Comparison of ENCODE assay signal across 8 mouse cellular contexts in the genomic region with DNA sequence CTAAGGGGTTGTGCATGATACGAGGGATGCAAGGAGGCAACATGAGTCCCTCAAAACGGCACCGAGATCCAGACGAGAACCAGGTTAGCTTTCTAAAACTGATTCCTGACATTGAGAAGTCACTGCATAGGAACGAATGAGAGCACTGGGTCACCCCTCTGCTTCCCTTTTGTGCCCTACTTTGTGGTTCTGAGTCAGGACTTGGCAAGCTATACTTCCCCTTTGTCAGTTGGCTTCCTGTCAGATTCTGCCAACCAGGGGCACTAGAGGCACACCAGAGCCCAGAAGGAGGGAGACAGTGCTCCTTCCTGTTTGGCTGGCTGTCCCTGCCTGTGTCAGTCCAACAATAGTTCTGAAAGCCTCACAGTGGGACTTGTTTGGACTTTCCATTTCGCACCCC. TPM values are rescaled to one million over a fixed set of nuclear protein-coding genes. Genes with fewer than 3 reads are reported as not detected.
A peak's percentile ranks its signal among the peaks of the same experiment; 100 is the strongest.
DNase-seq lines count a peak whose midpoint lies in the region; ATAC-seq and TF ChIP-seq lines count a peak whose summit lies in the region.

No protein-coding gene starts in this region.

- H3K36me3 ChIP-seq in myocyte (ENCODE audit: control insufficient read depth, insufficient read depth): no peaks in the 10 kb centered on the region
- no peaks in the 10 kb centered on the region for H3K36me3 ChIP-seq in midbrain, embryonic 13.5 days

- intact Hi-C loops in heart, postnatal 14 days (cut with DNase I): no loop called here

- no peak for ATAC-seq in midbrain, embryonic 13.5 days

- no peaks in the 10 kb centered on the region for H3K4me1 ChIP-seq in midbrain, embryonic 13.5 days (replicated peaks)

- peak; percentile 52 for DNase-seq in layer of hippocampus, adult 11-12 months (ENCODE audit: low spot score)
- DNase-seq in layer of hippocampus, postnatal 25 days (ENCODE audit: extremely low spot score in 1 of 2, low spot score in 1 of 2): no peak
- DNase-seq in adrenal gland, postnatal 14 days: peak; percentile 71
- DNase-seq in heart, postnatal 14 days: peak; percentile 41 to 50
- peak; percentile 13 to 41 for DNase-seq in left cerebral cortex, adult 9 months (ENCODE audit: low spot score in 2 of 2)
- DNase-seq in ovary, postnatal 36 days (ENCODE audit: low spot score): no peak

- H3K4me2 ChIP-seq in myocyte (ENCODE audit: low read depth): peak overlapping the region; percentile 65
- no peak overlapping the region for H3K4me2 ChIP-seq in midbrain, embryonic 13.5 days (replicated peaks)

- peak; percentile 17 for TF ChIP-seq POLR2A in myocyte (IDR thresholded peaks at IDR 0.05; ENCODE audit: insufficient read length, low read depth)

- H3K9ac ChIP-seq in midbrain, embryonic 13.5 days (replicated peaks): no peak overlapping the region

- no peaks in the 10 kb centered on the region for H3K9me3 ChIP-seq in midbrain, embryonic 13.5 days

- no peak overlapping the region for H3ac ChIP-seq in myocyte (ENCODE audit: control insufficient read depth, insufficient read length)

- H3K27ac ChIP-seq in midbrain, embryonic 13.5 days: no peak overlapping the region

- H3K27me3 ChIP-seq in myocyte (ENCODE audit: control insufficient read depth, insufficient read depth, insufficient read length): no peaks in the 10 kb centered on the region
- no peaks in the 10 kb centered on the region for H3K27me3 ChIP-seq in midbrain, embryonic 13.5 days

- H3K4me3 ChIP-seq in myocyte: no peak overlapping the region
- no peak overlapping the region for H3K4me3 ChIP-seq in midbrain, embryonic 13.5 days (replicated peaks)

- WGBS in midbrain, embryonic 13.5 days: 86% methylated on average over 6 of the region's 6 CpGs

- H3K79me2 ChIP-seq in myocyte (ENCODE audit: control insufficient read depth, insufficient read depth): no peaks in the 10 kb centered on the region

TF ChIP-seq in myocyte, 11 proteins besides CTCF, POLR2A, EP300 and RAD21:
- TF ChIP-seq MYOD1 (IDR thresholded peaks at IDR 0.05; ENCODE audit: control insufficient read depth in 1 of 3, insufficient read length in 2 of 3, low read depth in 2 of 3): peak in 1 of 3 experiments; percentile 26
- TF ChIP-seq TCF3 (IDR thresholded peaks at IDR 0.05; ENCODE audit: insufficient read length, low read depth): no peak

RNA-seq across cellular contexts. Expression of gene P4ha2, which starts 56.0 kb away (rescaled TPM):
- 10 to 100 TPM; 15.2 to 22.4 TPM for total RNA-seq in layer of hippocampus, postnatal 25 days (2021)
- 24.3 and 28.3 TPM in 2 replicates for total RNA-seq in adrenal gland, postnatal 14 days (2021)
- 10 to 100 TPM; 43.3 to 46.4 TPM for total RNA-seq in heart, postnatal 14 days (2021)
- polyA plus RNA-seq in myocyte (2012; fragmentation: generic; extraction: Trizol): 89.0 TPM
- 6.0 and 7.8 TPM in 2 replicates for polyA plus RNA-seq in midbrain, embryonic 13.5 days (2015; fragmentation: Nextera tagmentation; extraction: Ambion mirVana)

Comparison
In these comparisons a context has a peak if more than half of its experiments do, and no peak if none do; other contexts are left out.
1. DNase-seq: peak in layer of hippocampus, adult 11-12 months (single experiment), adrenal gland, postnatal 14 days (single experiment), heart, postnatal 14 days (2 of 2) and left cerebral cortex, adult 9 months (2 of 2); none in layer of hippocampus, postnatal 25 days (0 of 2) and ovary, postnatal 36 days (single experiment).